Mouse (Mus musculus): Measurements from ENCODE around the gene Hgfac. TPM values are rescaled to one million over a fixed set of nuclear protein-coding genes. Genes with fewer than 3 reads are reported as not detected.

Hgfac gene
- polyA plus RNA-seq (2014; fragmentation: Illumina TruSeq; extraction: RNeasy Lipid Tissue Mini Kit (QIAGEN cat#74804); ENCODE audit: low read depth, low replicate concordance), result 47.4 TPM

GRCm38 (mm10) chr5:35041268-35041829 is at the start of gene Hgfac:
TSS of gene Hgfac (plus strand) at chr5:35041509.

GRCm38 (mm10) chr5:35056604-35057432 is 15.5 kb downstream of the Hgfac start, which contains the start of gene Dok7:
TSS of gene Dok7 (plus strand) at chr5:35056766.

Other genes starting within 250 kb of the Hgfac start
- 1.1 TPM for gene Msantd1, start 133.5 kb upstream of the Hgfac start, polyA plus RNA-seq (2014; fragmentation: Illumina TruSeq; extraction: RNeasy Lipid Tissue Mini Kit (QIAGEN cat#74804); ENCODE audit: low read depth, low replicate concordance)
- gene Rgs12, start 92.1 kb upstream of the Hgfac start, polyA plus RNA-seq (2014; fragmentation: Illumina TruSeq; extraction: RNeasy Lipid Tissue Mini Kit (QIAGEN cat#74804); ENCODE audit: low read depth, low replicate concordance), result 15.7 TPM
- 3.3 TPM for gene Dok7, start 15.3 kb downstream of the Hgfac start, polyA plus RNA-seq (2014; fragmentation: Illumina TruSeq; extraction: RNeasy Lipid Tissue Mini Kit (QIAGEN cat#74804); ENCODE audit: low read depth, low replicate concordance)
- gene Lrpap1, start 64.3 kb downstream of the Hgfac start, polyA plus RNA-seq (2014; fragmentation: Illumina TruSeq; extraction: RNeasy Lipid Tissue Mini Kit (QIAGEN cat#74804); ENCODE audit: low read depth, low replicate concordance), result 196 TPM
- gene Adra2c, start 236.8 kb downstream of the Hgfac start, polyA plus RNA-seq (2014; fragmentation: Illumina TruSeq; extraction: RNeasy Lipid Tissue Mini Kit (QIAGEN cat#74804); ENCODE audit: low read depth, low replicate concordance), result 5.5 TPM